Mouse (Mus musculus): ENCODE measurements around the gene Plcl1. TPM values are rescaled to one million over a fixed set of nuclear protein-coding genes. Genes with fewer than 3 reads are reported as not detected.

Gene Plcl1
- total RNA-seq, 2 experiments from 2014 or later: not detected

- peak; percentile 50 for ATAC-seq (replicated peaks; ENCODE audit: poor library complexity, severe bottlenecking)
These were observed 107.1 kb downstream of the Plcl1 start for GRCm38 (mm10) chr1:55512799-55513198.

GRCm38 (mm10) chr1:55517182-55517581 lies 111.5 kb downstream of the Plcl1 start:
- no peak for ATAC-seq (replicated peaks; ENCODE audit: poor library complexity, severe bottlenecking)

- ATAC-seq (replicated peaks; ENCODE audit: poor library complexity, severe bottlenecking): no peak
These were observed 118.2 kb downstream of the Plcl1 start for GRCm38 (mm10) chr1:55523966-55524365.

- ATAC-seq (replicated peaks; ENCODE audit: poor library complexity, severe bottlenecking): peak; percentile 73
These were observed 119.4 kb downstream of the Plcl1 start for GRCm38 (mm10) chr1:55525100-55525499.

- ATAC-seq (replicated peaks; ENCODE audit: poor library complexity, severe bottlenecking): no peak
These were observed 120.0 kb downstream of the Plcl1 start for GRCm38 (mm10) chr1:55525748-55526147.

- ATAC-seq (replicated peaks; ENCODE audit: poor library complexity, severe bottlenecking): peak; percentile 90
These were observed 123.0 kb downstream of the Plcl1 start for GRCm38 (mm10) chr1:55528547-55529304.

- no peak for ATAC-seq (replicated peaks; ENCODE audit: poor library complexity, severe bottlenecking)
These were observed 128.1 kb downstream of the Plcl1 start for GRCm38 (mm10) chr1:55533823-55534222.

GRCm38 (mm10) chr1:55554405-55554804 lies 148.7 kb downstream of the Plcl1 start:
- ATAC-seq (replicated peaks; ENCODE audit: poor library complexity, severe bottlenecking): no peak

- no peak for ATAC-seq (replicated peaks; ENCODE audit: poor library complexity, severe bottlenecking)
These were observed 152.2 kb downstream of the Plcl1 start for GRCm38 (mm10) chr1:55557960-55558359.

GRCm38 (mm10) chr1:55558409-55558808 lies 152.7 kb downstream of the Plcl1 start:
- no peak for ATAC-seq (replicated peaks; ENCODE audit: poor library complexity, severe bottlenecking)

- ATAC-seq (replicated peaks; ENCODE audit: poor library complexity, severe bottlenecking): no peak
These were observed 154.3 kb downstream of the Plcl1 start for GRCm38 (mm10) chr1:55559998-55560397.

GRCm38 (mm10) chr1:55565933-55566332 lies 160.2 kb downstream of the Plcl1 start:
- no peak for ATAC-seq (replicated peaks; ENCODE audit: poor library complexity, severe bottlenecking)

- ATAC-seq (replicated peaks; ENCODE audit: poor library complexity, severe bottlenecking): no peak
These were observed 162.2 kb downstream of the Plcl1 start for GRCm38 (mm10) chr1:55567801-55568360.

- ATAC-seq (replicated peaks; ENCODE audit: poor library complexity, severe bottlenecking): no peak
These were observed 164.5 kb downstream of the Plcl1 start for GRCm38 (mm10) chr1:55570225-55570624.

GRCm38 (mm10) chr1:55571399-55571798 lies 165.7 kb downstream of the Plcl1 start:
- ATAC-seq (replicated peaks; ENCODE audit: poor library complexity, severe bottlenecking): no peak

GRCm38 (mm10) chr1:55572202-55572601 lies 166.5 kb downstream of the Plcl1 start:
- ATAC-seq (replicated peaks; ENCODE audit: poor library complexity, severe bottlenecking): no peak

GRCm38 (mm10) chr1:55572664-55573063 lies 166.9 kb downstream of the Plcl1 start:
- no peak for ATAC-seq (replicated peaks; ENCODE audit: poor library complexity, severe bottlenecking)

- ATAC-seq (replicated peaks; ENCODE audit: poor library complexity, severe bottlenecking): no peak
These were observed 170.2 kb downstream of the Plcl1 start for GRCm38 (mm10) chr1:55575916-55576315.

GRCm38 (mm10) chr1:55581752-55582151 lies 176.0 kb downstream of the Plcl1 start:
- ATAC-seq (replicated peaks; ENCODE audit: poor library complexity, severe bottlenecking): no peak

- no peak for ATAC-seq (replicated peaks; ENCODE audit: poor library complexity, severe bottlenecking)
These were observed 179.7 kb downstream of the Plcl1 start for GRCm38 (mm10) chr1:55585441-55585840.

GRCm38 (mm10) chr1:55588090-55588489 lies 182.4 kb downstream of the Plcl1 start:
- ATAC-seq (replicated peaks; ENCODE audit: poor library complexity, severe bottlenecking): no peak

GRCm38 (mm10) chr1:55590047-55590446 lies 184.3 kb downstream of the Plcl1 start:
- no peak for ATAC-seq (replicated peaks; ENCODE audit: poor library complexity, severe bottlenecking)
